Mouse (Mus musculus) left cerebral cortex, postnatal 36 days (tissue): ENCODE measurements around the gene Tbccd1. TPM values are rescaled to one million over a fixed set of nuclear protein-coding genes. Genes with fewer than 3 reads are reported as not detected.

Experiments used
- DNase-seq, 2 experiments: peaks; one replicate each; pipeline ENCODE4 v3.0.0; 2021 to 2022; ENCODE audit warnings: low spot score in 2 of 2, mixed read lengths in 1 of 2
- intact Hi-C: fragments of 180-260 bp; cut with DNase I; formaldehyde crosslinking; loops from one replicate; pipeline ENCODE4 v1.15.1; 2025
- total RNA-seq, 2 experiments: library from RNA; stranded (reverse); gene quantifications; 2 replicates each; pipeline ENCODE4 v1.2.3; 2021

Gene Tbccd1
- total RNA-seq, 2 experiments from 2014 or later, result 13.8 to 16.3 TPM

GRCm38 (mm10) chr16:22876218-22877043, 19.0 kb upstream of the Tbccd1 start:
- intact Hi-C loops, result loop anchor here (1.0 kb wide), 1 partner anchor 170 kb away; no protein-coding TSS in a partner anchor
- peak in 1 of 2 experiments; percentile 16 for DNase-seq

GRCm38 (mm10) chr16:22873369-22873768, 15.9 kb upstream of the Tbccd1 start:
- intact Hi-C loops, result no loop called here

GRCm38 (mm10) chr16:22872397-22872796, 14.9 kb upstream of the Tbccd1 start:
- no peak for DNase-seq
- intact Hi-C loops, result no loop called here

More at GRCm38 (mm10) chr16:22873369-22873768, 15.9 kb upstream of the Tbccd1 start:
- no peak for DNase-seq

- no peak for DNase-seq
- intact Hi-C loops, result loop anchor here (5.0 kb wide), 1 partner anchor 271 kb away; the partner anchor contains the start of gene Rfc4
These were observed 696 bp downstream of the Tbccd1 start for GRCm38 (mm10) chr16:22856773-22857172.

GRCm38 (mm10) chr16:22852709-22853108, 4.8 kb downstream of the Tbccd1 start:
- no peak for DNase-seq

GRCm38 (mm10) chr16:22848331-22848730, 9.1 kb downstream of the Tbccd1 start:
- intact Hi-C loops, result no loop called here
- no peak for DNase-seq

More at GRCm38 (mm10) chr16:22852709-22853108, 4.8 kb downstream of the Tbccd1 start:
- intact Hi-C loops, result no loop called here

GRCm38 (mm10) chr16:22847686-22848085, 9.8 kb downstream of the Tbccd1 start:
- no peak for DNase-seq
- intact Hi-C loops, result no loop called here

GRCm38 (mm10) chr16:22845481-22845880, 12.0 kb downstream of the Tbccd1 start:
- intact Hi-C loops, result no loop called here
- DNase-seq, result no peak

GRCm38 (mm10) chr16:22844834-22845233, 12.6 kb downstream of the Tbccd1 start:
- DNase-seq, result no peak
- intact Hi-C loops, result no loop called here

- peak; percentile 70 to 75 for DNase-seq
- intact Hi-C loops, result no loop called here
These were observed 13.2 kb downstream of the Tbccd1 start for GRCm38 (mm10) chr16:22844061-22844801.

GRCm38 (mm10) chr16:22842871-22843270, 14.6 kb downstream of the Tbccd1 start:
- DNase-seq, result no peak
- intact Hi-C loops, result no loop called here

GRCm38 (mm10) chr16:22839146-22839857, 18.2 kb downstream of the Tbccd1 start:
- DNase-seq, result no peak
- intact Hi-C loops, result no loop called here

- no peak for DNase-seq
- intact Hi-C loops, result no loop called here
These were observed 24.4 kb downstream of the Tbccd1 start for GRCm38 (mm10) chr16:22832932-22833525.

- intact Hi-C loops, result no loop called here
These were observed 36.7 kb downstream of the Tbccd1 start for GRCm38 (mm10) chr16:22820731-22821130.

GRCm38 (mm10) chr16:22811477-22811876, 46.0 kb downstream of the Tbccd1 start, which contains the start of gene Crygs:
Gene Crygs, minus strand, starts transcription at chr16:22811577.
- DNase-seq, result no peak
- intact Hi-C loops, result no loop called here

More at GRCm38 (mm10) chr16:22820731-22821130, 36.7 kb downstream of the Tbccd1 start:
- peak; percentile 50 to 57 for DNase-seq

- intact Hi-C loops, result loop anchor here (1.0 to 5.0 kb wide), 2 partner anchors 243 to 505 kb away; no protein-coding TSS in a partner anchor
These were observed 49.9 kb downstream of the Tbccd1 start for GRCm38 (mm10) chr16:22807468-22808070.

GRCm38 (mm10) chr16:22802786-22803185, 54.7 kb downstream of the Tbccd1 start:
- DNase-seq, result no peak
- intact Hi-C loops, result no loop called here

More at GRCm38 (mm10) chr16:22807468-22808070, 49.9 kb downstream of the Tbccd1 start:
- DNase-seq, result peak; percentile 27 to 43

- intact Hi-C loops, result no loop called here
- DNase-seq, result no peak
These were observed 56.7 kb downstream of the Tbccd1 start for GRCm38 (mm10) chr16:22800849-22801109.
